Mouse (Mus musculus) embryonic fibroblast, embryonic 13.5 days (primary cell): ENCODE results near the gene Mrpl17.

ENCODE experiments used
- CTCF ChIP-seq: IDR thresholded peaks from 2 replicates; pipeline ENCODE4 v1.5.1; 2011; ENCODE audit warnings: mild to moderate bottlenecking, control low read depth, low read length, moderate library complexity, borderline replicate concordance; ENCODE audit not compliant: insufficient read depth
- POLR2A ChIP-seq: IDR thresholded peaks from 2 replicates; pipeline ENCODE4 v1.6.1; 2011; ENCODE audit warnings: low read depth, mild to moderate bottlenecking, control low read depth, low read length, moderate library complexity

GRCm38 (mm10) chr7:105809836-105810235 is 1.1 kb downstream of the Mrpl17 start:
- TF ChIP-seq POLR2A = no peak
- no peak for TF ChIP-seq CTCF
